Mouse (Mus musculus): ENCODE data around the gene Aar2.
"Not testable (repeated sequence)": the region's sequence is repeated elsewhere in the genome, so short reads cannot be mapped to it uniquely, and the experiment has no call there.

The Aar2 gene

DNA sequence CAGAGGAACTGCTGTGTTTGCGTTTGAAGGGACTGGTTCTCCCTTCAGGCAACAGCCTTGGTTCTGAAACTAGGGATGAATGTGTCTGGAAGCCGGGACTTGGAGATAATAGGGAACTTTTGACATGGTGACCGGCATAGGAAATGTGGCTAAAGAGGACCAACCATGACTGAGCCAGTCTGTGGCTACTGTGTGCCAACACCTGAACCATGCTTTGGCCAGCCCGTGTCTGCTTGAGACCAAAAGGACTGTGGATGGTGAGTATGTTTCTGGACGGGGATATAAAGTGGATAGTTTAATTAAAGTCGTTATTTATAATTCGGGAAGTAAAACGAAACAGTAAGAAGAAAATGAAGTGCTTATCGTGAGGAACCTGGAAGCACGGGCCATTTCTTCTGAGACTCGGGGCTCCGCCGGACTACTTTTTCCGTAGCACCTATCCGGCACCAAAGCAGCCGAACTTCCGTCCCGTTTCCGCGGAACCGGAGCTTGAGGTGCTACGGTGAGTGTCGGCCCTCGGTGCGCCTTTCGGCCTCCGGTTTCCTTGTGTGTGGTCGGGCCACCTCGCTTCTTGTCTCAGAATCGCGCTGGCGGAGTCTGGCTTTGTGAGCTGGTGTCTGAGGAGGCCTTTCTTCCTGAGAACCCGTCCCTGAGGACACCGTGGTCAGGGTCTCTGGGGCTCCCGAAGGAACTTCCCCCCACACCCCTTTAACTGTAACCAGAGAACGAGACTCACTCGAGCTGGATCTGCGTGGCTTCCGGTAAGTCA is at the start of gene Aar2:
Aar2 (plus strand) TSS at position 462 of the 769 bp plus-strand sequence.
- DNase-seq = peak; percentile 79

DNA sequence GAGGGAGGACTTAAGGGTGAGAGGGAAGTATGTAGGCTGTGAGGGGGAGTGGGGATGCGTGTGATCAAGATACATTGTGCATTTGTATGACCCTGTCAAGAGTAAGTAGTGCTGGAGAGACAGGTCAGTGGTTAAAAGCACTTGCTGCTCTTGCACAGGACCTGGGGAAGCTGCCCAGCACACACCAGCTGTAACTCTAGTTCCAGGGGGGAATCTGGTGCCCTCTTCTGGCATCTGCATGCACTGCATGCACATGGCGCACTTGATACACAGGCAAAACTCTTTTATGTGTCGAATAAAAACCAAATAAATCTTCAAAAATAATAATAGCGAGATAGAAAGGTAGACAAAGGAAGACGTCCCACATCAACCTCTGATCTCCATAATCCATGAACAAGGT is 49.5 kb upstream of the Aar2 start:
- DNase-seq = peak; percentile 83

DNA sequence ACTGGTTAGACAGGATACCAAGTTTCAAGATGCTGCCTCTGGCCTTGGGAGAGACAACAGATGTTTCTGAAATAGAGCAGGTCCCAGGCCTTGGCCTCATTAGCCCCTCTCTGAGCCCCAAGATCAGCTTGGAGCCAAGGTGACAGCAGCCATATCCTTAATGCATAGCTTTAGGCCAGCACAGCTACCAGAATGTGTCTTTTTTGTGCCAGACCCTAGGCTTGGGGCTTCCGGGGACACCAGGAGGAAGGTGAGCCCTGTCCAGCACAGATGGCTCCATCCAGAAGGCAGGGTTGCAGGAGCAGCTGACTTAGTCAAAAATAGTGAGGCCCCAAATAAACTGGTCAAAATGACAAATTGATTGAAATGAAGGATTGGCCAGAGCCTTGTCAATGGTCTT is 46.4 kb upstream of the Aar2 start:
- no peak for DNase-seq

DNA sequence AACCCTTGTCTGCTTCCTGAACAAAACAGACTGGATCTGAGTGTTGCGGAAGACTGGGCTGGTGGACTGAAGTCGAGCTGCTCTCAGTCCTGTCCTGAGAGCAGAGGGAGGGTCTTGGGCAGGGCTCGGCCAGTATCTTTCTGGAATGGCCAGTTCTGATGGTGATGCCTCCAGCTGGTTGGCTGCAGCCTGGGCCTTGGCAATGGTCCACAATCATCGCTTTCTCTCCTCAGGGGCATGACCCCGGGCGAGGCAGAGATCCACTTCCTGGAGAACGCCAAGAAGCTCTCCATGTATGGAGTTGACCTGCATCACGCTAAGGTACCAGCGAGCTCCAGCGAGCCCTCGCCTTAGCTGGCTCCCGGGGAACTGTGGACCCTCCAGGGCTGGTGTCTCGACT is 41.9 kb upstream of the Aar2 start:
- no peak for DNase-seq

DNA sequence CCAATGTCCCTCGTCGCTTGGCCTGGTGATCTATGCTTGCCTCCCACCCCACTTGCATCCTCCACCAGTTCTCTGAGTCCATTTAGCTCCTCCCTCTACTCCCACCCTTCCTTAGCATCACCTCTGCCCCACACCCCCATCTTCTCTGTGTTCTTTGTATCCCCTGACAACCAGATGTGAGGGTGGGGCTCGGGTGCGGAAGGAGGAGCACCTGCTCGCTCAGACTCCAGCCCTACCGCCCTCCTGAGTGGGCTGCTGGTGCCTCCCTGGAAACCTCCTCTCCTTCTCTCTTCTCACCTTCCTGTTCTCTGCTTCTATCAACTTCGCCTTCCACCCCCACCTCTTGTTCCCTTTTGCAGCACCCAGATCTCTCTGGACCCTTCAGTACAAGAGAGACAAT is 35.4 kb upstream of the Aar2 start:
- DNase-seq = no peak

DNA sequence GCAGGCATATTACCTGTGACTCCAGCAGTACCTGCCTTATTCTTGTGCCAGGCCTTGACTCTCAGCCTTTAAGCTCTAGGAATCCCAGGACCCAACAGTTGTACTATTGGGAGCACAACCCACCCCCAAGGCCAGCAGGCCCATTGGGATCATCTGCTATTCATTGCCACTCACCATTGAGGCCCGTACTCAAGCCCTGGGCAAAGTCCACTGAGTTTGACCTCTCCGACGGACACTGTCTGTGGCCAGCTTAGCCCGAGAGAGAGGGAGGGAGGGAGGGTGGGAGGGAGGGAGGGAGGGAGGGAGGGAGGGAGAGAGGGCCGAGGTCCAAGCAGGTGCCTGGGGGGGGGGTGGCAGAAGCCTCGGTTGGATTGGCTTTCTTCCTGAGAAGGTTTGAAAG is 34.8 kb upstream of the Aar2 start:
- DNase-seq = no peak

DNA sequence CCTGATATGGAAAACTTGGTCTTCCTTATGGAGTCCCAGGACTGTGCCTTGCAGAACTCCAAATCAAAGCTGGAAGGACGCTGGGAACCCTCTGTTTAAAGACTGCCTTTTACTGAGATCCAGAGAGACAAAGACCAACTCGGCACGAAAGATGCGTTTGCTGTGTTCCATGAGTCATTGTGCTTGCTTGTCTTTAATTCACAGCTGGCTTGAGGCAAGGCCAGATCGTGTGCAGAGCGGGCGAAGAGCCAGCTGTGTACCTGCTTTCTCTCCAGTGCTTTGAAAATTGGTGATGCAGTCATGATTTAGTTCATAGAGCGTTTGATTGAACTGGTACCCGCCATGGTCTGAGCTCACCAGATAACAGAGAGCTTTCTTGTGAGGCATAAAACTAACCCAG is 32.3 kb upstream of the Aar2 start:
- no peak for DNase-seq

DNA sequence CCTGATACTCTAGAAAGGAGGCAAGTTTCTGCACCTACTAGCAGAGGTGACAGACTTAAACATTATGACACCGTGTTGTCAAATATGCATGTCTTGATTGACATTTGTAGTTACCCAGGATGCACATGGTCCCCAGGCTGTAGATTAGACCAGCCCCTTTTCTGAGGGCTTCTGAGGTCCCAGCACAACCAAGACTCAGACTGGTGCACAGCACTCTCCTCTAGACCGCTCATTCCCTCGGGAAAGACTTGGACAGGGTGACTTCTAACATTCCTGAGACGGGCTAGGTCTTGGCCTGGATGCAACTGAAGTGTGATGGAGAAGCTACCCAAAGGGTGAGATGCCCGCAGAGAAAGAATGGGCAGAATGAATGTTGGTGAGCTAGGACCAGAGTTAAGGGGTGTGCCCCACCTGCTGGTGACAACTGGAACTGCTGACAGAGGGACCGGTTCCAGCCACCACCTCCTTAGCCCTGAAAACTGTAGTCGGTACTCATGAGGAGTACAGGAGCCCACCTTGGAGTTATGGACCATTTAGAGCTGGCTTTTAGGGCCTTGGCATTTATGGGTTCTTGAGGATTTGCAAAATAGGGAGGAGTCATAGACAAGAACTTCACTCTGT is 31.7 kb upstream of the Aar2 start:
- DNase-seq = peak; percentile 87

DNA sequence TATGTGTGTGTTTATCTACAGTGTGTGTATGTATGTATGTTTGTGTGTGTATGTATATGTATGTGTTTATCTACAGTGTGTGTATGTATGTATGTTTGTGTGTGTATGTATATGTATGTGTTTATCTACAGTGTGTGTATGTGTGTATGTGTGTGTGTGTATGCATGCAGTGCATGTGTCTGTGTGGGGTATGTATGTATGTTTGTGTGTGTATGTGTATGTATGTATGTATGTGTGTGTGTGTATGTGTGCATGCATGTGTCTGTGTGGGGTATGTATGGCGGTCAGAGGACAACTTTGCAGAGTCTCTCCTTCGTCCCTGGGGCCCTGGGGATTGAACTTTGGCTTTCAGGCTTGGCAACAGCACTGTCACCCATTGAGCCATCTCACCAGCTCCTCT is 30.7 kb upstream of the Aar2 start:
- DNase-seq = not testable (repeated sequence)

DNA sequence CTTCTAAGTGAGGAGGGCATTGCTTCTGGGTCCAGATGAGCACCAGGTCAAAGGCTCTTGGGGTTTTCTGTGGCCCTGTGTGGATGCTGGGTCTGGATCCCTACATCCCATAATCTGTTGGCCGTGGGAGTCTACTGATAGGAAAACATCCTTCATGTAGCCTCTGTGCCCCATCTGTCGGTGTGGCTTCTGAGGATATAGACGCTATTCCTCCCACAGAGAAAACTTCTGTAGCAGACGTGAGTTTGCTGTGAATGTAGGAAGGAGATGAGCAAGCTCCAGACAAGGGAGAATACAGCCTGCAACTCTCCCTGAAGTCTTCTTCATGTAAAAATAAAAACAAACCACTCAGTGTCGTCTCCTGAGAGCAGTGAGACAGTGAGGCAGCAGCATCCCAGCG is 29.1 kb upstream of the Aar2 start:
- DNase-seq = no peak

DNA sequence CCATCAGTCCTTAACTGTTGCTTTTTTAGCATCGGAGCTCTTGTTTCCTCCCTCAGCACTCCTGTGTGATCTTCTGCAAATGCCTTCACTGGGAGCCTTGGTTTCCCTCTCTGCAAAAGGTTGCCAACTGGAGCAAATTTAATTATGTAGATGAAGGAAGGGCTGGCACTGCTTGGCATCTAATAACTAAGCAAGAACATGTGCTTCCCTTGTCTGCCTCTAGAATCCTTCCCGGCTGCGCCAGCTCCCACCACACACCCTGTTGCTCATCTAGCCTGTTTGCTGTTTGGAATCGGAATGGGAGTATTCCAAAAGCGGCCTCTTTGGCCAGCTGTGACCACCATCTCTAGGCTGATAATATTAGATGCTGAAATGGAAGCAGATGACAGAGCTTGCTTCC is 27.8 kb upstream of the Aar2 start:
- DNase-seq = no peak

DNA sequence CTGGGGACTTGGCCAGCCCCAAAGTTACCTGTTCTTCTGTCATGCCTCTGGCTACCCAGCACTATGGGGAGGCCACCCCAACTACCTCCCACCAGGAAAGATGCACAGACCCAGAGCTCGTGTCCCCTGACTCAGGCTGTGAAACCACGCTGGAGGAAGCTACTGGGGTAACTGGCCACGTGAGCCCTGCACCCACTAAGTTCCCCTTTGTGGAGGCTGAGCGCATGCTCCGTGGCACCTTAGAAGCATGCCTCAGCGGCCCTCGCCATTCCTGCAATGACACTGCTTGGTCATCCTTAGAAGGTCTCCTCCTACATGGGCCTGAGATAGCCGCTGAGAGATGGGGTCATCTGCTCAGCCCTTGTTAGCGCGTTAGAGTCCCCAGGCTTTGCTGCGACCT is 24.4 kb upstream of the Aar2 start:
- no peak for DNase-seq

DNA sequence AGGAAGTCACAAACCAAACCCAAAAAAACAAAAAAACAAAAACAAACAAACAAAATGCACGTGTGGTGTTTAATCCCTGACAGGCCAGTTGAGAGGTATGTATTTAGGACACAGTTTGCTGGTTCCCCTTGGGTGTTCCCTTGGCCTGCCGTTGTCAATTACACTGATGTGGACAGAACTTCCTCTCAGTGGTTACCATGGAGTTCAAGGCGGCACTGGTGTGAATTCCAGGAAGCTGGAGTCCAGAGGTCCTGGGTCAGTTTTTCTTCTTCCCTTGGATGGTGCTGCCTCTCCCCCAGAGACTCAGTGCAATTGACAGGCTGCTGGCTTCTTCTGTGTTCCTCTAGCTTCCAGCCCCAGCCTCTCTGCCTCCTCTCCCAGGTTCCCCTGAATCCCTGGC is 23.3 kb upstream of the Aar2 start:
- no peak for DNase-seq

DNA sequence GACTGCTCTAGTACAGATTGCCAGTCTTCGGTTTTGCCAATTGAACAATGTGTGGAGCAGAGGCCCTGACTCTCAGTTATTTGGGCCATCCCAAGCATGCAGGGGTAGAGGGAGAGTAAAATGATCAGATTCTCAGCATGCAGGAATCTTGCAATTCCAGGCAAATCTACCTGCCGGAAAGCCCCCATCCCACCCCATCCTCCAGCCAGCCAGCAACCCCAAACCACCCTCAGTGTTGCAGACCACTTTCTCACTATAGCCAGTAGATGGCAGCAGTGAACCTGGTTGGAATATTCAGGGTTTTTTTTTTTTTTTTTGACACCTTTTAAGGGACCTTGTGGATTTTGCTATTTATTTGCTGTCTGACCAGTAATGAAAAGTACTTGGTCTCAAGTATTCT is 17.7 kb upstream of the Aar2 start:
- peak; percentile 60 for DNase-seq

DNA sequence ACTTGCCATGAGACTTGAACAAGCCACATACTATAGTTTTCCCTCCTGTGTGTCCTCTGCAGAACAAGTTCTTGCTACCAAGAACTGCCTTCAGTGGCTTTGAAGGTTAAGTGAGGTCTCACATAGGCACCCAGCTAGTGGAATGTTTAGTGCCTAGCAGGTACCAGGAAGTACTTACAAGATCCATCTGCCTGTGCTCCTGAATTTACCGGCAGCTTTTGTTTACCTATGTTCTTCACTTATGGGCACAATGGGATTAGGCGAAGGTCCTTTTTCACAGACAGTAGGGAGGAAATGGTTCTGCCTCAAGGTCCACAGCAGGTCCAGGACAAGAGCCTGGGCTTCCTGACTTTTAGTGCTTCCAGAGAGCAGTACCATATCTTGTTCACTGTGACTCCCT is 14.2 kb upstream of the Aar2 start:
- no peak for DNase-seq

DNA sequence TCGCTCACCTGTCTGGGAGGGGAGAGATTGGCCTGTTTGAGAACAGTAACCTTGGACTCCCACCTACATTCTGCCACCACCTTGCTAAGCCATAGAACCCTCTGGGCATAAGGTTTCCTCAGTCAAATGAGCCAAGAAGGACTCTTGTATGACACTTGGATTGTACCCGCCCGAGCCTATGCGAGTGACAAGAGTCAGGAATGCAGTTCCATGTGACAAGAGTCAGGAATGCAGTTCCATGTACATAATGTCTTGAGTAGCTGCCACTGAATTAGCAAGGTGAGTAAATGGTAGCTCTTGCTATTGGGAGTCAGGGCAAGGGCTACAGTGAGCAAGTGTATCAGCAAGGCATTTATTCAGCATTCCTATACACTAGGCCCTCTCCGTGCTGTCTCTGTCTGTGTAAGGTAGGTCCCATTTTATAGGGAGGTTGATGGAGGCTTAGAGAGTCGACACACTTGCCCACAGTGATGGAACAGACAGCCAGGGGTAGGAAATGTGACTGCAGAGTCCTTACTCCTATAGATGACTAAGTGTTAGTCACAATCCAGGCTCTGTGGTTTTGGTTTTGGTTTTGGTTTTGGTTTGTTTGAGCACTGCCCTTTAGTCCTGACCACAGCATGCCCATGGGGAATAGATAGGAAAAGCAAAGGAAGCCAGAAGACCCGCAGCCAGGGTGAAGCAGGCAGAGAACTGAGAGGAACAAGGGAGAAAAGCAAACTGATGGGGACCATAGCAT is 8.4 kb upstream of the Aar2 start:
- DNase-seq = no peak

DNA sequence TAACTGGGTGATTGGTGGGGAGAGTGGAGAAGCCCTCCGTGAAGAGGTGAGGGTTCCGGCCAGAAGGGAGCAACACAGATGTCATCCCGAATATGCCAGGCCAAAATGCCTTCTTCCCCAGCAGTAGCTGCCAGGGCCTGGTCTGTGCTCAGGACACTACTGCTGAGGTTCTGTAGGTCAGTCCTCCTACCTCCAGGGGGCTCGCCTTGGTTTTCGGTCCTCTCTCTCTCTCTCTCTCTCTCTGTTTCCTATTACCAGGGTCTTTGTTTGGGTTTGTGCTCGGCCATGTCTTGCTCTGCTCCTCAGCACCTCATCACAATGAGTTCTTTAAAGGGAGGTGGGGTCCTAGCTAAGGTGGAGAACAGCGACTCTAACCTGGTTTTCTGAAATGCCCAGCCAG is 6.4 kb upstream of the Aar2 start:
- DNase-seq = no peak

DNA sequence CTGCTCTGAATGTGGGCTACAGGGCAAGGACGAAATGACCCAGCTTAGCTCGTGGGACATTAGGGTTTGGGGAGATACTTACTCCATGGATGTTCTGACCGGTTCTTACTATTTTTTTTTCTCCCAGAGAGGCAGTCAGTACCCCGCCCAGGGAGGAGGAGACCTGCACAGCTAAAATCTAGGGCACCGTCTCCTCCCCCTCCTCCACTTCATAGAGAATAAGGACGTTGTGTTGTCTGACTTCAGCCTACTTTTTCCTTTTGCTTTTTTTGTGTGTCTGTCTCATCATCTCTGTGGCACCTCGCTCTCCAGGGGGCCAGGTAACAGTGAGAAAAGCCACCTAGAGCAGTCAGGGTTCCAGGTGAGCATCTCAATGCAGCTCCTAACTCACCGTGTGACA is 5.0 kb upstream of the Aar2 start:
- no peak for DNase-seq

DNA sequence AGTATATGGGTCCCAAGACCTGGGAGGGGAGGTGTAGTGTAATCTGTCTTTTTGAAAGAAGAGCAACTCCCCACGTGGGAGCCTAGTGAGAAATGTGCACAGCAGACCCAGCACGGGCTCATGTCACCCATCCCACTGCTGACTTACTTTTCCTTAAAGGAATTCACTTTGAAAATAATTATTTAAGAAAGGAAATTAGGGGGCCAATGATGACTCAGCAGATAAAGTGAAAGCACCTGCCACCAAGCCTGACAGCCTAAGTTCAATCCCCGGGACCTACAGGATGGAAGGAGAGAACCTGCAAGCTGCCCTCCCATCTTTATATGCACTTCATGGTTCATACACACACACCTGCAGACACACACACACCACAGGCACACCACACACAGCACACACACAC is 3.6 kb upstream of the Aar2 start:
- no peak for DNase-seq

DNA sequence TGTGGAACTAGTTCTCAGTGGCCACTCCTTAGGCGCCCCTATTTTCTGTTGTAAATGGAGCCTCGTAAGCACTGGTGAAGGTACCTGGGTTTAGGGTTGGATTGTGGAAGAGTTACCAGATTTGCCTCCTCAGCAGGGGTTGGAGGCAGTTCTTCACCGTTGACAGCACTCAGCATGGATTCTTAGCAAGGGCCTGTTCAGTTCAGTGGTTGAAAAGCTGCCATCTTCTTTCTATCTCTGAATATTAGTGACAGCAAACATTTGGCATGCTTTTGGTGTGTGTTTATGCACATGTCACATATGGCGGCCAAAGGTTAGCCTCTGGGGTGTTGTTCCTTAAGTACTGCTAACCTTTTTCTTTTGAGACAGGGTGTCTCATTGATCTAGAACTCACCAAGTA is 5.0 kb downstream of the Aar2 start:
- DNase-seq = peak; percentile 54

DNA sequence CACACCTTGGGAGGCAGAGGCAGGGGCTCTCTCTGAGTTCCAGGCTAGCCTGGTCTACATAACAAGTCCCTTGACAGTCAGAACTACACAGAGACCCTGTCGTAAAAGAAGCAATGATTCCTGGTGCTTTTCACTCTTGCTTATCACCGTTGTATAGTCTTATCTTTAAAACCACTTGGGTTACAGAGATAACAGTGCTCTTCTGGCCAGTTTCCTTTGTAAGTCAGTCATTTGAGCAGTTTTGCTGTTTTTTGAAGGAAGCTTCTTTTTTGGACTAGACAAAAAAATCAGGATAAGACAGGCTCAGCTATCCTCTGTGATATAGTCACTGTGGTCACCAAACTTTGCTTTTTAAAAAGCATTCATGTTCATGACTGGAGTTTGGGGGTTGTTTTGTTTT is 14.4 kb downstream of the Aar2 start:
- DNase-seq = no peak

DNA sequence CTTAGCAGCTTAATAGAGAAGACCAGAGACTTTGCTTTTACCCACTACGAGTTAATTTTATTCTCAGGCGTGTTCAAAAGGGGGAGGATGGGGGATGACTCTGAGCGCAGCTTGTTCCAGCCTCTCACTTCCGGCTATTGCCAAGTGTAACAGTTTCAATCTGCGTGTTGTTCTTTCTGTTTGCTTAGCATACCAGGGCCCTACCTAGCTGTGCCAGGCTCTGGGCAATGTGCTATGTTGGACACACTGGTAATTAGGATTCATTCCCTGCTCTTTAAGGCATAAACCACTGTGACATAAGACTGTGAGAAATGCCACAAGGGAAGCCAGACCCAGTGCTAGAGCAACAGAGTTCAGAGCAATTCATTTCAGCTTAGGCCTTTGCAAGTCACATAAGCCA is 16.2 kb downstream of the Aar2 start:
- no peak for DNase-seq

DNA sequence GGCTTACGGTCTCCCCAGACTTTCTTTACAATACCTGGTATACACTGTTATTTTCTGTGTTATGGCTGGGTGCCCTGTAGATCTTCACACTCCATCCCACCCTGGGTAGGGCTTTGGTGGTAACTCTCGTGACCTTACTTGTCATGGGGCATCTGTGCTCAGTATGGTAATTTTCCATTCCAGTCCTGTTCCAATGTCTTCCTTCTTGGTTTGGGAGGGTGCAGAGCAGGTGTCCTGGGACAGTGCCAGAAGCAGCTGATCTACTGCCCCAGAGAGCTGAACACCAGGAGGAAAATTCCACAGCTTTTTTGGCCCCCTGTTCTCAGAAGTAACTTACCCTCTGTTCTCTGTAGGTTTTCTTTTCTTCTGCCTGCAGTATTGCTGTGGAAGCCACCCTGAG is 19.1 kb downstream of the Aar2 start:
- DNase-seq = peak; percentile 74

DNA sequence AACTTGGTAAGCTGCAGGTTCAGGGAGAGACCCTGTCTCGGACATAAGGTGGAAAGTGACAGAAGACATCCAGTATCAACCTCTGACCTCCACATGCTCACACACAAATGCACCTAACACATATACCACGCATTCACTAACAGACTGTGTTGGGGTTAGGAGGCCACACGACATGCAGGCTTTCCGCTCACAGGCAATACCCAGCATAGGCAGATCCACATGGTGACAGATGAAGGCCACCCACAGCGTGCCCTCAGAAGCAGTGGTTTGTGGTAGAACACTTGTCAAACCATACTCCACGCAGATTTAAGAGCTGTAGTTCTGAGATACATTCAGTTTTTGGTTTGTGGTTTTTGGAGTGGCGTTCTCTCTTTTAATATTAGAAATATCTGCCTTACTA is 21.3 kb downstream of the Aar2 start:
- DNase-seq = no peak

Measured in cerebellum, adult 9-10 months (tissue).